Mouse (Mus musculus) heart, postnatal 0 days (tissue): ENCODE measurements at regions not wholly inside any gene's neighbourhood (a gene's known extent, or its start where the extent isn't known, plus 50 kb on each side); places are given as distances from the start of the nearest gene placed in this dataset.

Source experiments
- ATAC-seq: fragments of 200-750 bp; cut with Nextera tagmentation; 2 replicates; pipeline ENCODE4 v1.8.0; 2017; ENCODE audit warnings: low read depth, moderate number of reproducible peaks, moderate library complexity; ENCODE audit not compliant: insufficient read depth
- DNase-seq: peaks from one replicate; pipeline ENCODE4 v3.0.0-alpha.2; 2016; ENCODE audit warnings: low spot score
- H3K27ac ChIP-seq: fragments of 300-500 bp; sonication (generic); 2 replicates; pipeline ENCODE4 v1.5.1; 2014; ENCODE audit warnings: low read depth, mild to moderate bottlenecking
- H3K27me3 ChIP-seq: fragments of 300-500 bp; sonication (generic); 2 replicates; pipeline ENCODE4 v1.6.1; 2014; ENCODE audit warnings: low read length, mixed read lengths; ENCODE audit not compliant: control insufficient read depth, insufficient read depth
- H3K36me3 ChIP-seq: fragments of 300-500 bp; sonication (generic); replicated peaks from 2 replicates; pipeline ENCODE4 v1.6.1; 2014; ENCODE audit warnings: low read length, mixed read lengths; ENCODE audit not compliant: control insufficient read depth, insufficient read depth
- H3K4me1 ChIP-seq: fragments of 300-500 bp; sonication (generic); 2 replicates; pipeline ENCODE4 v1.6.1; 2014; ENCODE audit warnings: antibody characterized with exemption; ENCODE audit not compliant: control insufficient read depth, insufficient read depth
- H3K4me2 ChIP-seq: fragments of 300-500 bp; sonication (generic); 2 replicates; pipeline ENCODE4 v1.6.1; 2014; ENCODE audit warnings: low read depth, mild to moderate bottlenecking, low read length, moderate library complexity
- H3K4me3 ChIP-seq: fragments of 300-500 bp; sonication (generic); 2 replicates; pipeline ENCODE4 v1.5.1; 2014; ENCODE audit warnings: low read depth, low read length
- H3K9ac ChIP-seq: fragments of 300-500 bp; sonication (generic); replicated peaks from 2 replicates; pipeline ENCODE4 v1.6.1; 2014; ENCODE audit warnings: low read depth, low read length, mixed read lengths
- H3K9me3 ChIP-seq: fragments of 300-500 bp; sonication (generic); replicated peaks from 2 replicates; pipeline ENCODE4 v1.6.1; 2016; ENCODE audit warnings: low read length; ENCODE audit not compliant: control insufficient read depth
- CTCF ChIP-seq: IDR thresholded peaks from 2 replicates; pipeline ENCODE4 v1.5.1; 2016; ENCODE audit warnings: antibody characterized with exemption, control low read depth, low read depth
- EP300 ChIP-seq: IDR thresholded peaks from 2 replicates; pipeline ENCODE4 v1.6.1; 2016; ENCODE audit warnings: antibody characterized with exemption, low read depth
- WGBS: fragments of 180-500 bp; shearing (Covaris S2); extraction: QIAGEN DNeasy Blood & Tissue Kit; methylation state at CpG from one replicate; pipeline ENCODE4 v1.1.7; 2014; 5-methylcytosine and 5-hydroxymethylcytosine counted together

DNA sequence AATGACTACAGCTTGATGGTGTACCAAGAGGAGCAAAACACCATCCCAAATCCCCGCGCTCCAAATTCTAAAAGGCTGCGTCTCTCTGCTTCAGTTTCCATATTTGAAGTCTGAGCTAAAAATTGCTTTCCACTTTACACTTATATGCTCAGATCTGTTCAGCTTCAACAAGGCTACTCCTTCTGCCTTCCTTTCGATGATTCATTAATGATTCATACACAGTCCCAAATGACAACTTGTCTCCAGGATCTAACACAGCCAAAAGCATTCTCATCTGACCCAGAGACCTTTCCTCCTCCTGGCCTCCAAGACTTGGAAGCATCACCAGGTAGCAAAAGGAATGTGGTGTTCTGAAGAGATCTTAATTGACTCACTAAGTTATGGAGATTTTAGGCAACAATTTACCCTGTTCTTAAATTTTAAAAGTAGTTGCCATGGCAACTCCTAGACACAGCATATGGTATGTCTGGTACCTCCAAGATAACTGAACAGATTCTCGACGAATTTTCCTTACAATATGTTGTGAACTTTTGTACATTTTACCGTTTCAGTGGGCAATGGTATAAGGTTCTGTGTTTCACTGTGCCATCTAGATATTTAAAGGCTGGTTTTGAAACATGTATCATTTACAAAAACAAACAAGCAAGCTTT, 106.6 kb upstream of the G2e3 start:
- WGBS, result 78% methylated on average over 7 of the region's 7 CpGs
- Histone ChIP-seq H3K4me2 (no peak overlapping the region), H3K9me3 (no peaks in the 10 kb centered on the region), H3K27me3 (no peaks in the 10 kb centered on the region), H3K4me1 (no peaks in the 10 kb centered on the region), H3K9ac (no peak overlapping the region), H3K4me3 (no peak overlapping the region), H3K27ac (no peak overlapping the region), H3K36me3 (no peaks in the 10 kb centered on the region)
- ATAC-seq (no peak), DNase-seq (no peak)
- TF ChIP-seq CTCF, result no peak

DNA sequence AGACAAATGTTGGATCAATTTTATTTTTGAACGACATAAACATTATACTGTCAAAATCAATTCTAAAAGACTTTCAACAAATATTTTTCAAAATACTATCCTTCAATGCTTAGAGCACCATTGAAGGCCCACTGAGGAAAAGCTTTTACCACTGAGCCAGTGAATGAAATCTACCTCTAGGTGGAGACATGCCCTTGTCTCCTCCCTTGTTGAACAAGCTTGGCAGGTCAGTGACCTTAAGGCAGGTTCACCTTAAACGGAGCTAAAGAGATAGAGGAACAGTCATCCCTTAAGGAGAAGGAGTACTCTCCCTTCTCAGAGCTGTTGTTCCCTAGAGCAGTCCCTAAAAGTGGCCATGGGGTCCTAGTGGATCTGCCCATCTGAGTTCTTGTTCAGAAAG, 136.2 kb upstream of the G2e3 start:
- Histone ChIP-seq H3K36me3 (no peaks in the 10 kb centered on the region), H3K9ac (no peak overlapping the region), H3K4me2 (no peak overlapping the region), H3K4me3 (no peak overlapping the region), H3K4me1 (no peaks in the 10 kb centered on the region), H3K27me3 (no peaks in the 10 kb centered on the region), H3K9me3 (no peaks in the 10 kb centered on the region), H3K27ac (no peak overlapping the region)
- WGBS, result 29% methylated on average over 2 of the region's 2 CpGs
- no peak for ATAC-seq
- TF ChIP-seq EP300 (no peak), CTCF (peak; percentile 21; the same call in 1 of the 2 replicates)
- no peak for DNase-seq

DNA sequence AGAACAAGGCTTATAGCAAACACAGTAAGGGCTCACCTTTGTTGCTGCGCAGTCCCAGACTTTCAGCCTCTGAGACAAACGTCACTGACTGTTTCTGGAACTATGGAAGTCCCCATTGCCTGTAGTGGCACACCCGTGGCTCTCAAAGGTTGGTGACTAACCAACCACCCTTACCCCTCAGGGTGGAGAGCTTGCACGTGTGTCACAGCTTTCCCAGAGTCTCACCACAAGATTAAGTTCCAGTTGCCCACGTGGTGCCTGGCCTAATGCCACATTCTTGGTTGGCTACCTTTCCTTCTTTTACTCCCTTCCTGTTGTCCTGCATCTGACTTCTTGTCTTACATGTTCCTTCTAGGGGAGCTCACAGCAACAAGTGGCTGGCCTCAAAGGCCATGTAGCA, 151.6 kb upstream of the G2e3 start:
- H3K9me3 ChIP-seq, result no peaks in the 10 kb centered on the region
- TF ChIP-seq CTCF (no peak), EP300 (no peak)
- no peaks in the 10 kb centered on the region for H3K36me3 ChIP-seq
- no peak overlapping the region for H3K9ac ChIP-seq
- no peak overlapping the region for H3K4me2 ChIP-seq
- DNase-seq, result no peak
- no peak overlapping the region for H3K27ac ChIP-seq
- no peak overlapping the region for H3K4me3 ChIP-seq
- H3K4me1 ChIP-seq, result peaks cover 5% of the 10 kb centered on the region
- 52% methylated on average over 5 of the region's 5 CpGs for WGBS
- ATAC-seq, result no peak
- H3K27me3 ChIP-seq, result no peaks in the 10 kb centered on the region

DNA sequence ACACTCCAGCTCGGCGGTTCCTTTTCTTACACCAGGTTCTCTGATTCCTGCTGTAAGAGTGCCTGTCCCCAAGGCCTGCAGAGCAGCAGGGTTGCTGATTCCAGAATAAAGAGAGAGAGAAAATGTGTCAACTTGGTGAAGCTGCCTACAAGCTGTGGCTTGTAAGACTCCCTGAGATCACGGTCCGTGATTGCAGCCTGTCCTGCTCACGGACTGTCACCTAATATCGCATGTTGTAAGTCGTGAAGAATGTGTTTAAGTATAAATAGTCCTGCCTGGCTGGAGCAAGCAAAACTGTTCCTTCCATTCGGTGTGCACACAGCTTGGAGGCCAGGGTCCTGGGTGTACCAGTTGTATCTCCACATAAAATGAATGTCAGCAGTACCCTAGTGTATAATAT, 152.7 kb upstream of the G2e3 start:
- no peak for TF ChIP-seq EP300
- no peak for TF ChIP-seq CTCF
- no peak overlapping the region for H3K9ac ChIP-seq
- no peaks in the 10 kb centered on the region for H3K9me3 ChIP-seq
- H3K4me2 ChIP-seq, result no peak overlapping the region
- DNase-seq, result peak; percentile 8
- no peaks in the 10 kb centered on the region for H3K27me3 ChIP-seq
- H3K4me1 ChIP-seq, result peaks cover 5% of the 10 kb centered on the region
- no peak overlapping the region for H3K4me3 ChIP-seq
- WGBS, result 44% methylated on average over 8 of the region's 8 CpGs
- no peak overlapping the region for H3K27ac ChIP-seq
- H3K36me3 ChIP-seq, result no peaks in the 10 kb centered on the region
- ATAC-seq, result no peak

GRCm38 (mm10) chr12:51190754-51191153, 157.1 kb upstream of the G2e3 start:
- Histone ChIP-seq H3K9me3 (no peaks in the 10 kb centered on the region), H3K27ac (no peak overlapping the region), H3K4me1 (no peaks in the 10 kb centered on the region; the same call in 1 of the 2 replicates), H3K4me3 (no peak overlapping the region), H3K27me3 (no peaks in the 10 kb centered on the region), H3K9ac (no peak overlapping the region), H3K36me3 (no peaks in the 10 kb centered on the region), H3K4me2 (no peak overlapping the region)
- no peak for ATAC-seq
- WGBS, result 33% methylated on average over 1 of the region's 1 CpGs
- TF ChIP-seq EP300, result no peak
- no peak for TF ChIP-seq CTCF
- DNase-seq, result no peak

DNA sequence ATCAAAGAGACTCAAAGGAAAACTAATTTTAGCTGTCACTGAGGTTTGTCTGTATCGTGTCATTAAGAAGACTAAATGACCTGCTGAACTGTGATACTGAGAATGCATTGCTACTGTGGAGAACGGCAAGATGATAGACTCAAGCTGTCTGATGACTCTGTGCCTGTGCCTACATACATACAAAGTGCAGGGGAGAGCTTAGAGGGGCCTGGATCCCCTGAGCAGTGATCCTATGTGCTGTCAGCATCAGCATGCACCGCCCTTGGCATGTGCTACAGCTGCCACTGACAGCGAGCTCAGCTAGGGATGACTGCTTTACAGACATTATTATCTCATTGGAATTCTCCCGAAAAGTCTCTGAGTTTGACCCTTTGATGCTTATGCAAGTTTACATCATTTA, 157.7 kb upstream of the G2e3 start:
- Histone ChIP-seq H3K27me3 (no peaks in the 10 kb centered on the region), H3K36me3 (no peaks in the 10 kb centered on the region), H3K27ac (no peak overlapping the region), H3K9ac (no peak overlapping the region), H3K4me2 (no peak overlapping the region), H3K9me3 (no peaks in the 10 kb centered on the region), H3K4me3 (no peak overlapping the region), H3K4me1 (no peaks in the 10 kb centered on the region)
- no peak for TF ChIP-seq EP300
- no peak for TF ChIP-seq CTCF
- no peak for ATAC-seq
- no peak for DNase-seq
- WGBS, result 40% methylated on average over 5 of the region's 5 CpGs
